Mouse (Mus musculus) stomach, postnatal 0 days (tissue): Measurements from ENCODE around the gene Rgl2. TPM values are rescaled to one million over a fixed set of nuclear protein-coding genes. Genes with fewer than 3 reads are reported as not detected.

Experiments used
- ATAC-seq: fragments of 200-750 bp; cut with Nextera tagmentation; 2 replicates; pipeline ENCODE4 v1.8.0; 2017; ENCODE audit not compliant: low FRiP score, low TSS enrichment
- DNase-seq: peaks from one replicate; pipeline ENCODE4 v3.0.0-alpha.2; 2016; ENCODE audit warnings: low spot score
- H3K27ac ChIP-seq: fragments of 300-500 bp; sonication (generic); replicated peaks from 2 replicates; pipeline ENCODE4 v1.5.1; 2014; ENCODE audit warnings: mild to moderate bottlenecking, control low read depth
- H3K27me3 ChIP-seq: fragments of 300-500 bp; sonication (generic); 2 replicates; pipeline ENCODE4 v1.6.1; 2014; ENCODE audit warnings: low read length; ENCODE audit not compliant: control insufficient read depth, insufficient read depth
- H3K36me3 ChIP-seq: fragments of 300-500 bp; sonication (generic); 2 replicates; pipeline ENCODE4 v1.6.1; 2014; ENCODE audit warnings: low read length, mixed read lengths; ENCODE audit not compliant: control insufficient read depth, insufficient read depth
- H3K4me1 ChIP-seq: fragments of 300-500 bp; sonication (generic); replicated peaks from 2 replicates; pipeline ENCODE4 v1.6.1; 2014; ENCODE audit warnings: antibody characterized with exemption; ENCODE audit not compliant: control insufficient read depth, insufficient read depth
- H3K4me2 ChIP-seq: fragments of 300-500 bp; sonication (generic); replicated peaks from 2 replicates; pipeline ENCODE4 v1.6.1; 2014; ENCODE audit warnings: low read depth, mild to moderate bottlenecking, control low read depth, moderate library complexity
- H3K4me3 ChIP-seq: fragments of 300-500 bp; sonication (generic); 2 replicates; pipeline ENCODE4 v1.5.1; 2014; ENCODE audit warnings: low read depth, low read length, control low read depth
- H3K9ac ChIP-seq: fragments of 300-500 bp; sonication (generic); 2 replicates; pipeline ENCODE4 v1.6.1; 2014; ENCODE audit warnings: mild to moderate bottlenecking, low read length, control low read depth, mixed read lengths
- H3K9me3 ChIP-seq: fragments of 300-500 bp; sonication (generic); 2 replicates; pipeline ENCODE4 v1.6.1; 2016; ENCODE audit warnings: low read length; ENCODE audit not compliant: control insufficient read depth
- CTCF ChIP-seq: IDR thresholded peaks from 2 replicates; pipeline ENCODE4 v1.5.1; 2016; ENCODE audit warnings: antibody characterized with exemption, low read depth, mild to moderate bottlenecking, moderate library complexity
- EP300 ChIP-seq: optimal IDR thresholded peaks from 2 replicates; pipeline ENCODE3; 2016; ENCODE audit warnings: antibody characterized with exemption
- WGBS: fragments of 180-500 bp; shearing (Covaris S2); extraction: QIAGEN DNeasy Blood & Tissue Kit; methylation state at CpG from one replicate; pipeline ENCODE4 v1.1.7; 2014; 5-methylcytosine and 5-hydroxymethylcytosine counted together
- polyA plus RNA-seq: library from polyadenylated mRNA; unstranded; fragments of >200 nt; fragmentation: Nextera tagmentation; extraction: Ambion mirVana; gene quantifications from 2 replicates; pipeline ENCODE4 v1.2.1, GENCODE M21; 2015

The Rgl2 gene
- polyA plus RNA-seq, 1 experiment from 2014 or later, result 18.6 TPM

DNA sequence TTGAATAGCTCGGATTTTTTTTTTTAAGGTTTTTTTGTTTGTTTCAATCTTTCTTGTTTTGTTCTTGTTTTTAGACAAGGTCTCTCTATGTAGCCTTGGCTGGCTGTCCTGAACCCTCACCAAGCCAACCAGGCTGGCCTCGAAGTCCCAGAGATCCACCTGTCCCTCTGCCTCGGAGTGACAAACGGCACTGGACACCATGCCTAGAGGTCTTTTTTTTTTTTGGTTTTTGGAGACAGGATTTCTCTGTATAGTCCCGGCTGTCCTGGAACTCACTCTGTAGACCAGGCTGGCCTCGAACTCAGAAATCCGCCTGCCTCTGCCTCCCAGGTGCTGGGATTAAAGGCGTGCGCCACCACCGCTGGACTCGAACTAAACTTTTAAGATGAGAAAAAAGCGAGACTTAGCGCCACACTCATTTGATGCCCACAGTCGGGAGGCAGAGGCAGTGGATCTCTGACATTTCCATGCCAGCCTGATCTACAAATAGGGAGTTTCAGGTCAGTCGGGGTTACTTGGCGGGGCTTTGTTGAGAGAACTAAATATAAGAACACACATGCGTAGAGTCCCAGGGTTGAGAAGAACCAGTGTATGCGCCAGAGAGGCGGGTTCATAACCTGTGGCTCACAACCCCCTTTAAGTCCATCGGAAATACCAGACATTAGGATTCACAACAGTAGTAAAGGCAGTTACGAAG, 944 bp upstream of the Rgl2 start:
- TF ChIP-seq EP300 (no peak), CTCF (no peak)
- Histone ChIP-seq H3K4me2 (peak overlapping the region; percentile 100), H3K27ac (no peak overlapping the region), H3K36me3 (peaks cover 12% of the 10 kb centered on the region), H3K9ac (peak overlapping the region; percentile 82; the same call in 1 of the 2 replicates), H3K27me3 (no peaks in the 10 kb centered on the region), H3K9me3 (no peaks in the 10 kb centered on the region), H3K4me1 (0 out of 2 replicates have a peak, but pooled peaks cover 3% of the 10 kb centered on the region), H3K4me3 (peak overlapping the region; percentile 84)
- ATAC-seq (no peak), DNase-seq (no peak)
- 58% methylated on average over 21 of the region's 21 CpGs for WGBS

DNA sequence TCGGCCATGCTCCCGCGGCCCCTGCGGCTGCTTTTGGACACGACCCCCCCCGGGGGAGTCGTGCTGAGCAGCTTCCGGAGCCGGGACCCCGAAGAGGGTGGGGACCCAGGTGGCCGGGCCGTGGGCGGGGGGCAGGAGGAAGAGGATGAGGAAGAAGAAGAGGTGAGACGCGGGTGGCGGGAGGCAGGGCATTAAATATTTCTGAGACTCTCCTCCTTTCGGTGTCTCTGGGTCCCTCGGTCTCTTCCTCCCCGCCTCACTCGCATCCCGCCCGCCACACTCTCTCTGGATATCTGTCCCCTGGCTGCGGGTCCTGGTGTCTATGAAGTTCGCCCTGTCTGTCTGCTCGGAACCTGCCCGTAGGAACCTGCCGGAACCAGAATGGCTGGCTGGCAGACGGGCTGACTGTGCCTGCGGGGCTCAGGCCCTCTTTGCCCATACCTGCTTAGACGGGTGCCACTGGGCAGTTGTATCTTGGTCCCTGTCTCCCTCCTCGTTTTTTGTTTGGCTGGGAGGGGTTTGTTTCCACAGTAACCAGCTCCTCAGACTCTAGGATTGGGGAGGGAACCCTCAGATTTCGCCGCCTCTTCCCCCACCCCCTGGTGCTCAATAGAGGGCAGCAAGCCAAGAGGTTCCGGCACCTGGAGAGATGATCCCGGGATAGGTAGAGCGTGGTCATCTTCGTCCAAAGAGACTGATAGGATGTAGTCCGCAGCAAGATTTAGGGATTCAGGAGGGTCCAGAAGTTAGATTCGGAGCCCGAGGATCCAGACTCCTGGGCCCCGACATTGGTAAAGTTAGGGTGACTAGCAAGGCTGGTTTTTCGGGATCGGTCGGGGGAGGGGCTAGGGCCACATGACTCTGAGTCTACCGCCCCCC, 1.2 kb downstream of the Rgl2 start:
- no peaks in the 10 kb centered on the region for H3K27me3 ChIP-seq
- peak overlapping the region; percentile 93 for H3K27ac ChIP-seq
- DNase-seq (peak; percentile 60), ATAC-seq (0 out of 2 replicates have a peak, but pooled peaks have one; percentile 15)
- WGBS, result 0% methylated on average over 40 of the region's 45 CpGs
- peak overlapping the region; percentile 100 for H3K4me2 ChIP-seq
- no peaks in the 10 kb centered on the region for H3K9me3 ChIP-seq
- H3K4me1 ChIP-seq, result 0 out of 2 replicates have a peak, but pooled peaks cover 3% of the 10 kb centered on the region
- H3K4me3 ChIP-seq, result peak overlapping the region; percentile 84
- H3K9ac ChIP-seq, result peak overlapping the region; percentile 82
- peaks cover 8% of the 10 kb centered on the region for H3K36me3 ChIP-seq
- peak; percentile 20 for TF ChIP-seq CTCF
- no peak for TF ChIP-seq EP300

- ATAC-seq (no peak), DNase-seq (no peak)
- no peaks in the 10 kb centered on the region for H3K9me3 ChIP-seq
- peaks cover 5% of the 10 kb centered on the region; the same call in 1 of the 2 replicates for H3K36me3 ChIP-seq
- 41% methylated on average over 18 of the region's 18 CpGs for WGBS
- TF ChIP-seq CTCF (no peak), EP300 (no peak)
- H3K27ac ChIP-seq, result peak overlapping the region; percentile 93; the same call in 1 of the 2 replicates
- H3K4me3 ChIP-seq, result peak overlapping the region; percentile 84
- H3K4me1 ChIP-seq, result 0 out of 2 replicates have a peak, but pooled peaks cover 3% of the 10 kb centered on the region
- no peaks in the 10 kb centered on the region for H3K27me3 ChIP-seq
- H3K4me2 ChIP-seq, result peak overlapping the region; percentile 100
- H3K9ac ChIP-seq, result peak overlapping the region; percentile 82
These were observed 2.0 kb downstream of the Rgl2 start for GRCm38 (mm10) chr17:33931159-33931866.

- TF ChIP-seq CTCF, result no peak
- TF ChIP-seq EP300, result no peak
- peaks cover 5% of the 10 kb centered on the region; the same call in 1 of the 2 replicates for H3K36me3 ChIP-seq
These were observed 2.6 kb downstream of the Rgl2 start for GRCm38 (mm10) chr17:33931947-33932346.

GRCm38 (mm10) chr17:33932448-33932847, 3.1 kb downstream of the Rgl2 start:
- Histone ChIP-seq H3K9ac (no peak overlapping the region), H3K27ac (no peak overlapping the region), H3K4me1 (0 out of 2 replicates have a peak, but pooled peaks cover 3% of the 10 kb centered on the region), H3K27me3 (no peaks in the 10 kb centered on the region), H3K4me2 (no peak overlapping the region), H3K4me3 (no peak overlapping the region), H3K36me3 (peaks cover 5% of the 10 kb centered on the region; the same call in 1 of the 2 replicates), H3K9me3 (no peaks in the 10 kb centered on the region)
- no peak for TF ChIP-seq CTCF
- TF ChIP-seq EP300, result no peak
- WGBS, result 92% methylated on average over 14 of the region's 14 CpGs
- DNase-seq (no peak), ATAC-seq (no peak)

More at GRCm38 (mm10) chr17:33931947-33932346, 2.6 kb downstream of the Rgl2 start:
- ATAC-seq, result no peak
- WGBS, result 92% methylated on average over 11 of the region's 11 CpGs
- no peak for DNase-seq
- H3K9ac ChIP-seq, result no peak overlapping the region
- 0 out of 2 replicates have a peak, but pooled peaks cover 3% of the 10 kb centered on the region for H3K4me1 ChIP-seq
- no peaks in the 10 kb centered on the region for H3K9me3 ChIP-seq
- no peak overlapping the region for H3K4me3 ChIP-seq
- H3K4me2 ChIP-seq, result no peak overlapping the region
- H3K27ac ChIP-seq, result no peak overlapping the region
- no peaks in the 10 kb centered on the region for H3K27me3 ChIP-seq
